Mouse (Mus musculus): ENCODE results near the gene Set. TPM values are rescaled to one million over a fixed set of nuclear protein-coding genes. Genes with fewer than 3 reads are reported as not detected.
A peak's percentile ranks its signal among the peaks of the same experiment; 100 is the strongest.

Set gene
- total RNA-seq, 2 experiments from 2014 or later: 56.2 to 219 TPM

DNA sequence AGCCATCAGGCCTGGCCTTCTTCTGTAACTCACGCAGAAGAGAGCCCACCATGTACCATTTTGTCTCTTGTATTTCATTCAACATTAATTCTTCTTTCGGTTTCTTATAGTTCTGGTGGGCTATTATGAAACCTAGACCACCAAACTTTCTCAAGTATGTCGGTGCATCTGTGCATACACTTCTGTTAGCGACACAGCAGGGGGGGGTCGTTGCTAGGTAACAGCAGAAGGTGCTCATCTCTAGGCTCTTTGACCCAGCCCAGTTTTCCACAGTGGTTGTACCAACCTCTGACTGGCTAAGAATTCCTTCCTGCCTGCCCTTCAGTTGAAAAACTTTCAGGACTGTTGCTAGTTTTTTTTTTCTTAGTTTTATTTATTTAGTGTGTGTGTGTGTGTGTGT is 1.2 kb downstream of the Set start:
- ATAC-seq (replicated peaks; ENCODE audit: low FRiP score, poor library complexity, severe bottlenecking): no peak

DNA sequence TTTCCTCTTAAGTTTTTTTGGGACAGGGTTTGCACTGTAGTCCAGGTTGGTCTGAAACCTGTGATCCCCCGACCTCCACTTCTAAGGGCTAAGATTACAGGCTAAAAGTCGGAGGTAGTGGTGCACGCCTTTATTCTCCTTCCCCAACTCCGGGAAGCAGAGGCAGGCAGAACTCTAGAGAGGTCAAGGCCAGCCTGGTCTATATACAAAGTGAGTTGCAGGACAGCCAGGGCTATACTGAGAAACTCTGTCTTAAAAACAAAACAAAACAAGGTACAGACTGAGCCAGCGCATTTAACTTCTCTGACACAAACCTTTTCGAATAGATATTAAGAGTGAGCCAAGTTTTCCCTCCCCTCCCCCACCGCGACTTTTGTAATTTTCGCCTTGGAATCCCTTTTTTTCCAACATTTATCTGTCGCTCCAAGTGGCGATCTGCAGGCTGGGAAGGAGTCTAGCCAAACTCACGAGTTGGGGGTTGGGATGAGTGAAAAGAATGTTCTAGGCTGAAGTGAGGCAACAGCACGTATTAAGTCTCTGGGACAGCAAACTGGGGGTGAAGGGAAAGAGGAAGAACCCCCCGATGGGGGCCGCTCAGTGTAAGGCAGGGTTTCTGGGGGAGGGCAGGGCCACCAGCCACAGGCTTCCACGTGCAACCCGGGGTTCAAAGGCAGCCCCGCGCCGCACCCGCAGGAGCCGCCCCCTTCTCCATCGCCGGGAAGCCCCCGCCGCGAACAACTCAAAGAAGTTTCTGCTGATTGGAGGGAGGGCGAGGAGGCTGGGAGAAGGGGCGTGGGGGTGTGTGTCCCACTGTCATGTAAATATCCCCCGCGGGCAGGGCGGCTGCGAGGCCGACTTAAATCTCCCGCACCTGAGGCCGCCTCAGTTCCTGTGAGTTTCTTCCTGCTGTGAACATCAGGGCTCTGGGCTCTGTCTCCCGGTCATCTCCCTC is 4.3 kb downstream of the Set start:
- ATAC-seq (replicated peaks; ENCODE audit: low FRiP score, poor library complexity, severe bottlenecking): no peak

DNA sequence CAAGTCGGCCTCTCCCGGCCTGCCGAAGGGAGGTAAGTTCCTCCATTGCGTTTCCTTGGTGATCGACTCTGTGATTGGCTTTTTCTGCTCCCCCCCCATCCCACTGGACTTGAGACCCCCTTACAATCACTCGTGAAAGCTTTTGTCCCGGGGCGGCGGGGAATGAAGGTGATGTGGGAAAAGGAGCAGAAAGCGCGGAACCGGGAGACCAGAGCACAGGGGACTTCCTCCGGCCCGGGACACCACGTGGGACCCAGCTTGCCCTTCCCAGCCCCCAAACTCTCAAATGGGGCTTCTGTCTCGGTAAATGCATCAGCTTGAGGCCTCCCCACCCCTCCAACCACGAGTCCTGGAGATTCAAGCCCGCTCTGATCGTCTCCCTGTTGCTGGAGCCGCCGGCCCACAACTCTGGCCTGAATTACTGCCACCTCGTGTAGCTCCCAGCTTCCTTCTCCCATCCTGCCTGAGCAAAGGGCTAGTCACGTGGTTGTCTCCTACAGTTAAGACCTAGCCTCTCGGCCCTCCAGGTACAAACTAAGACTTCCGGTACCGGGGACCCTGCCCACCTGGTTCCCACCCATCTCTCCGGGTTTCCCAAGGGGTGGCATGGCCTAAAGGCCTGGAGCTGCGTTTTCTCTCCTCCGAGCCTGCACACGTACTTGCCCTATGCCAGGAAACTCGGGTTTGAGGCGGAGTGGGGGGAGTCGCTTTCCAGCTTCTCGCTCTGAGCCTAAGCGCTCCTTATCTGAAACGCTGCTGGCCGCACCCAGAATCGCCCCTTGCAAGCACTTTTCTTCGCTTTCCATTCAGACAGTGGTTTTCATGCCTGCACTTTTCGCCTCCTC is 5.3 kb downstream of the Set start:
- ATAC-seq (replicated peaks; ENCODE audit: low FRiP score, poor library complexity, severe bottlenecking): peak; percentile 58

GRCm38 (mm10) chr2:30063235-30063634 is 6.1 kb downstream of the Set start:
- ATAC-seq (replicated peaks; ENCODE audit: low FRiP score, poor library complexity, severe bottlenecking): no peak

DNA sequence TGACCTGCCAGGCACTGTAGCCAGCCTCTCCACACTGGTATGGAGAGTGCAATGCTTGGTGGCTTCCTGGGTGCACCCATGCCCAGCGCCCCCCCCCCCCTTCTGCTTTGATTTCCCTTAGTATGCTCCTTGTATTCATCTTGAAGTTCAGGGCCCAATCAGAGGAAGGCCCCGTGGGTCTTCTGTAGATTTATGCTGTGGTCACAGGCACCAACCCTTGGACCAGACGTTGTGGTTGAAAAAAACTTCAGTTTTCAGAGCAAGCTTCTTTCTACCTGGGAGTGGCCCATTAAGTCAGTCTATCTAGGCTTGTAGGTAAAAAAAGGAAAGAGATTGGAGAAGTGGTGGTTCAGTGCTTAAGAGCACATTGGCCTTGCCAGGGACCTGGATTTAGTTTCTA is 6.6 kb downstream of the Set start:
- ATAC-seq (replicated peaks; ENCODE audit: low FRiP score, poor library complexity, severe bottlenecking): no peak

- ATAC-seq (replicated peaks; ENCODE audit: low FRiP score, poor library complexity, severe bottlenecking): no peak
These were observed 7.1 kb downstream of the Set start for GRCm38 (mm10) chr2:30064298-30064697.

DNA sequence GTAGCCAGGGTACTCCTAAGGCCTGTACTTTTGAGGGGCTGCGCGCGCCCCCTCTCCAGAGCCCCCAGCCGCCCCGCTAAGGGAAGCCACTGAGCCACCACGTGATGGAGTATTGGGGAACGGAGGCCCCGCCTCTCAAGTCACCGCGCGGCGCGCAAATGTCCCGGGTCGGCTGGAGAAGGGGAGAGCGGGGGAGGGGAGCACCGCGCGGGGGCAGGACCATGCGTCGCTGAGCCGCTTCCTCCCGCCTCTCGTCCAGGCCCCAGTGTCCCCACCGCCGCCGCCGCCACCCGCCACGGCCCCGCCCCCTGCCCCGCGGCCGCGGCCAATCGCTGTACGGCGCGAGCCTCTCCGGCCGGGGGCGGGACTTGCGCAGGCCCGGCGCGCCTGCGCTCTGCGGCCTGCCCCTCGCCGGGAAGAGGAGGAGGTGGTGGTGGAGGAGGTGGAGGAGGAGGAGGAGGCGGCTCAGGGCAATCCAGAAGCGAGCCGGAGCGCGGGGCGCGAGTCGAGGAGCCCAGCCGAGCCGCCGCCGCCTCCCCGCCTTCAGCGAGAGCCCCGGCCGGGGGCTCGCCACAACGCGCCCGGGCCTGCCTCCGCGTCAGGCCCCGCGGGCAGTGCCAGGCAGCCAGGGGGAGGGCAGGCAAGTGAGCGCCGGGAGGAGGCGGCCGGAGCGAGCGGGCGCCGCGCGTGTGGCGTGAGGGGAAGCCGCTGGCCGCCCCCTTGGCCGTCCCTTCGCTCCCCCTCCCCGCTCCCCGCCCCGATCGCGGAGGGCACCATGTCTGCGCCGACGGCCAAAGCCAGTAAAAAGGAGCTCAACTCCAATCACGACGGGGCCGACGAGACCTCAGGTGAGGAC is 9.1 kb downstream of the Set start:
- peak; percentile 82 for ATAC-seq (replicated peaks; ENCODE audit: low FRiP score, poor library complexity, severe bottlenecking)

DNA sequence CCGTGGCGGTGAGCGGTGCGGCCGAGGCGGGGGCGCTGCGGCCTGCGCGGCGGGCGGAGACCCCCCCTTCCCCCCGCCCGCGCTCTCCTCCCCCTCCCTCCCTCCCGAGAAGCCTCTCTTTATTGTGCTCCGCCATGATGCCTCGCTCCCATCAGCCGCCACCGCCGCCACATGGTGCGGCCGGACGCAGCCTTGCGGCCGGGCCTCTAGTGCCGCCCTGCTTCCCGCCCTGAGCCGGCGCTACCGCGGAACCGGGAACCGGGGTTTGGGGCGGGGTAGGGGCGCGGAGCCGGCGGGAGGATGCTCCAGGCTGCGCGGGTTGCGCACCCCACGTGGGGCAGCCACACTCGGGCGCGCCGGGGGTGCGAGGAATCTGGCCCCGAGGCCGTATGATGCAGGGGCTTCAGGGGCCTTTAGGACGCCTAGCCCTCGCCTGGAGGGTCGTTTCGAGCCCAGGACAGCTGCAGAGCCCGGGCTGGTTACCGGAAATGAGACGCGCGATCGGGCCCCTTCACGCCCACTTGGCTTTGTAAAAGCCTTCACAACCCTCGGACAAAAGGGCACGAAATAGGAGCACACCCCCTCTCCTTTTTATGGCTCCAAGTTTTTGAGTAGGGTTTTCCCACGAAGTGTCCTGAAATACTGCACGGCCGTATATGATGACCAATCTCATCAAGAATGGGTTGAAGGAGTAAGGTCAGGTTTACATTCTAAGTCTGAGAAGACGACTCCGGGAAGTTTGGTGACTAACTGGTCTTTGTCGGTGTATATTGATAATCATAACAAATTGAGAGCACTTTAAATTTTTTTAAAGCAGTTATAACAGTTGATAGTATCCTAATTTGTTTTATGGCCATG is 10.1 kb downstream of the Set start:
- 0 out of 2 replicates have a peak, but pooled peaks have one; percentile 6 for ATAC-seq (replicated peaks; ENCODE audit: low FRiP score, poor library complexity, severe bottlenecking)

GRCm38 (mm10) chr2:30067962-30068361 is 10.8 kb downstream of the Set start:
- ATAC-seq (replicated peaks; ENCODE audit: low FRiP score, poor library complexity, severe bottlenecking): no peak

DNA sequence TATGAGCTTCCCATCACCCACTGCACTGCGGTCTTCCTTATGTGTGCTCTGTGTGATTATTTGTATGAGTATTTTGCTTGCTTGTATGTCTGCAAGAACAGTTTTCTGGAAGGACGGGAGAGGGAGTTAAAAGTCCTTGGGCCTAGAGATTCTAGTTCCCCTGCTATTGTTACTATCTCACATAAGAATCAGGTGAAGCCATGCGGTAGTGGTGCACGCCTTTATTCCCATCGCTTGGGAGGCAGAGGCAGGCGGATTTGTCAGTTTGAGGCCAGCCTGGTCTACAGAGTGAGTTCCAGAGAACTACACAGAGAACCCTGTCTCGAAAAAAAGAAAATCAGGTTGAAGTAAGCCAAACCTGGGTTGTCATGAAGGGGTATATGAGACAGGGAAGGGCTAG is 15.7 kb downstream of the Set start:
- ATAC-seq (replicated peaks; ENCODE audit: low FRiP score, poor library complexity, severe bottlenecking): no peak

- no peak for ATAC-seq (replicated peaks; ENCODE audit: low FRiP score, poor library complexity, severe bottlenecking)
These were observed 16.1 kb downstream of the Set start for GRCm38 (mm10) chr2:30073285-30073684.

- ATAC-seq (replicated peaks; ENCODE audit: low FRiP score, poor library complexity, severe bottlenecking): no peak
These were observed 18.4 kb downstream of the Set start for GRCm38 (mm10) chr2:30075625-30076024.

DNA sequence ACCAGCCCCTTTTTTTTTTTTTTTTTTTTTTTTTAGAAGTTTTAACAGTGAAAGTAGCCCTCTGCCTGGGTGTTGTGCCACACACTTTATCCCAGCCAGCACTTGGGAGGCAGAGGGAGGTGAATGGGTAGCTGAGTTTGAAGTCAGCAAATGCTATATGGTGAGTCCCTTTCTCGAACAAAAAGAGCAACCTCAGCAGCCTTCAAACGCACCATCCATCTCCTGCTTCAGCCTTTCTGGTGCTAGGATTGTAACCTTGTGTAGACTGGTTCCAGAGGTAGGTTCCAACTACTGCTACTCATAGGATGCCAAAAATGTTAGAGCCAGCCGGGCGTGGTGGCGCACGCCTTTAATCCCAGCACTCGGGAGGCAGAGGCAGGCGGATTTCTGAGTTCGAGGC is 19.3 kb downstream of the Set start:
- no peak for ATAC-seq (replicated peaks; ENCODE audit: low FRiP score, poor library complexity, severe bottlenecking)

- ATAC-seq (replicated peaks; ENCODE audit: low FRiP score, poor library complexity, severe bottlenecking): peak; percentile 20; the same call in 1 of the 2 replicates
These were observed 19.8 kb downstream of the Set start for GRCm38 (mm10) chr2:30076959-30077358.

GRCm38 (mm10) chr2:30077502-30078348 is 20.5 kb downstream of the Set start, which contains the start of gene Pkn3:
Gene Pkn3, plus strand, starts transcription at chr2:30077684.
- peak; percentile 83 for ATAC-seq (replicated peaks; ENCODE audit: low FRiP score, poor library complexity, severe bottlenecking)

DNA sequence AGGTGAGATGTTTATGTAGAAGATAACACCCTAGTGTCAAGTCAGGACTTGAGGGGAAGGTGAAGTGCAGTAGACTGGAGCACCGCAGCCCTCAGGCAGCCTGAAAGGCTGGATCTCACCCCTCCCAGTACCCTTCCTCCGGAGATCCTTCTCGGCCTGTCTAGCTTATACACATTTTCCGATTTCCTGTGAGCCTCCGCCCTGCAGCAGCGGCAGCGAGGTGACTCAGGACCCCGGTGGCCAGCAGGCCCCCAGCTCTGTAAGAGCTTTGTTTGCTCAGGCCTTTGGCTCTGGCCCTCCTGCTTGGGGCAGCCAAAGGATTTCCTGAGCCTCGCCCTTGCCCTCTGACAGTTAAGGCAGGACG is 21.2 kb downstream of the Set start:
- peak; percentile 4; the same call in 1 of the 2 replicates for ATAC-seq (replicated peaks; ENCODE audit: low FRiP score, poor library complexity, severe bottlenecking)

GRCm38 (mm10) chr2:30078760-30079159 is 21.6 kb downstream of the Set start:
- no peak for ATAC-seq (replicated peaks; ENCODE audit: low FRiP score, poor library complexity, severe bottlenecking)

Data from erythroid progenitor cell, adult 5-6 weeks (primary cell).